Comparison of ENCODE assay signal across 11 mouse cellular contexts in genomic region chr9:32018020-32018419, GRCm38 (mm10).
DNase-seq lines count a peak whose midpoint lies in the region; TF ChIP-seq lines count a peak whose summit lies in the region.
"Had no signal": no experiment of that assay in that cellular context is flagged by ENCODE, and none has a peak within 500 bp of the region (broad histone marks: within the 10 kb centered on the region; RNA-seq: fewer than 3 reads in every experiment).

No protein-coding gene starts in this region.

- H3K9me3 ChIP-seq in embryonic facial prominence, embryonic 10.5 days, result no peaks in the 10 kb centered on the region
- H3K9me3 ChIP-seq: intestine, embryonic 15.5 days had no signal

- no peaks in the 10 kb centered on the region for H3K27me3 ChIP-seq in embryonic facial prominence, embryonic 10.5 days (replicated peaks; ENCODE audit: low read depth, poor library complexity, severe bottlenecking)
- H3K27me3 ChIP-seq: intestine, embryonic 15.5 days had no signal

- peaks cover 21% of the 10 kb centered on the region for H3K4me1 ChIP-seq in embryonic facial prominence, embryonic 10.5 days

- H3K36me3 ChIP-seq in embryonic facial prominence, embryonic 10.5 days (replicated peaks), result no peaks in the 10 kb centered on the region
- H3K36me3 ChIP-seq: intestine, embryonic 15.5 days had no signal

- no peak overlapping the region for H3K4me3 ChIP-seq in gastrocnemius, adult 2 months
- no peak overlapping the region for H3K4me3 ChIP-seq in embryonic facial prominence, embryonic 10.5 days
- H3K4me3 ChIP-seq: intestine, embryonic 15.5 days had no signal

- H3K27ac ChIP-seq in gastrocnemius, adult 2 months, result peak overlapping the region; percentile 46; the same call in 1 of the 2 replicates
- H3K27ac ChIP-seq in embryonic facial prominence, embryonic 10.5 days (replicated peaks), result no peak overlapping the region
- H3K27ac ChIP-seq: intestine, embryonic 15.5 days had no signal

- no peak for TF ChIP-seq CTCF in gastrocnemius, adult 2 months (IDR thresholded peaks at IDR 0.05)

- intact Hi-C loops in gastrocnemius, adult 2 months (cut with DNase I), result no loop called here
- intact Hi-C loops in heart, postnatal 14 days (cut with DNase I), result no loop called here

- peak; percentile 62 to 77 for DNase-seq in cerebellum, postnatal 14 days
- DNase-seq in cerebellum, adult 8-10 months, result no peak
- DNase-seq in kidney, postnatal 14 days, result peak; percentile 57
- DNase-seq in kidney, adult 11 months, result no peak
- DNase-seq in gastrocnemius, adult 2 months, result peak; percentile 82
- peak; percentile 71 to 82 for DNase-seq in heart, postnatal 14 days
- DNase-seq in frontal cortex, postnatal 10 days (ENCODE audit: low spot score in 2 of 2), result no peak
- DNase-seq in embryonic facial prominence, embryonic 10.5 days (ENCODE audit: low spot score), result no peak
- DNase-seq: adrenal gland, adult 2 months; lung, embryonic 14.5 days had no signal

Comparison
In these comparisons a context has a peak if more than half of its experiments do, and no peak if none do; other contexts are left out.
1. DNase-seq: peak in cerebellum, postnatal 14 days (2 of 2), kidney, postnatal 14 days (single experiment), gastrocnemius, adult 2 months (single experiment) and heart, postnatal 14 days (2 of 2); none in cerebellum, adult 8-10 months (single experiment), kidney, adult 11 months (single experiment), frontal cortex, postnatal 10 days (0 of 2) and embryonic facial prominence, embryonic 10.5 days (single experiment).